Mouse (Mus musculus): Measurements from ENCODE around the gene Parp16. TPM values are rescaled to one million over a fixed set of nuclear protein-coding genes. Genes with fewer than 3 reads are reported as not detected.
A peak's percentile ranks its signal among the peaks of the same experiment; 100 is the strongest.
"Not testable (repeated sequence)": the region's sequence is repeated elsewhere in the genome, so short reads cannot be mapped to it uniquely, and the experiment has no call there.

Gene Parp16
- polyA plus RNA-seq, 1 experiment from 2014 or later, result 8.3 TPM

GRCm38 (mm10) chr9:65261591-65262230 lies 66.6 kb downstream of the Parp16 start:
- 87% methylated on average over 2 of the region's 2 CpGs for WGBS
- Histone ChIP-seq H3K36me3 (ENCODE audit: control insufficient read depth, insufficient read depth, low read length) (no peaks in the 10 kb centered on the region), H3K4me1 (ENCODE audit: control insufficient read depth, insufficient read depth, low read depth, low read length) (no peaks in the 10 kb centered on the region), H3K4me2 (ENCODE audit: low read length) (no peak overlapping the region), H3K27ac (ENCODE audit: low read depth, low read length) (no peak overlapping the region), H3K9me3 (ENCODE audit: control insufficient read depth, low read length) (no peaks in the 10 kb centered on the region), H3K27me3 (replicated peaks; ENCODE audit: control insufficient read depth, insufficient read depth, low read length) (no peaks in the 10 kb centered on the region), H3K9ac (ENCODE audit: low read depth, low read length) (no peak overlapping the region), H3K4me3 (ENCODE audit: low read length) (no peak overlapping the region)
- no peak for ATAC-seq

- no peak for ATAC-seq
- Histone ChIP-seq H3K4me2 (ENCODE audit: low read length) (no peak overlapping the region), H3K9ac (ENCODE audit: low read depth, low read length) (no peak overlapping the region), H3K27me3 (replicated peaks; ENCODE audit: control insufficient read depth, insufficient read depth, low read length) (no peaks in the 10 kb centered on the region), H3K36me3 (ENCODE audit: control insufficient read depth, insufficient read depth, low read length) (no peaks in the 10 kb centered on the region), H3K4me3 (ENCODE audit: low read length) (no peak overlapping the region), H3K27ac (ENCODE audit: low read depth, low read length) (no peak overlapping the region), H3K9me3 (ENCODE audit: control insufficient read depth, low read length) (no peaks in the 10 kb centered on the region), H3K4me1 (ENCODE audit: control insufficient read depth, insufficient read depth, low read depth, low read length) (peaks cover 3% of the 10 kb centered on the region)
- WGBS, result 89% methylated on average over 3 of the region's 3 CpGs
Measured at GRCm38 (mm10) chr9:65262641-65263120, 67.5 kb downstream of the Parp16 start.

GRCm38 (mm10) chr9:65264959-65265358 lies 69.8 kb downstream of the Parp16 start, which contains the start of gene Cilp:
Gene Cilp, plus strand, starts transcription at chr9:65265180.
- Histone ChIP-seq H3K36me3 (ENCODE audit: control insufficient read depth, insufficient read depth, low read length) (no peaks in the 10 kb centered on the region), H3K4me3 (ENCODE audit: low read length) (no peak within 1 kb of the TSS), H3K4me2 (ENCODE audit: low read length) (no peak within 1 kb of the TSS), H3K9ac (ENCODE audit: low read depth, low read length) (no peak within 1 kb of the TSS), H3K9me3 (ENCODE audit: control insufficient read depth, low read length) (no peaks in the 10 kb centered on the region), H3K4me1 (ENCODE audit: control insufficient read depth, insufficient read depth, low read depth, low read length) (peaks cover 10% of the 10 kb centered on the region), H3K27me3 (replicated peaks; ENCODE audit: control insufficient read depth, insufficient read depth, low read length) (no peaks in the 10 kb centered on the region), H3K27ac (ENCODE audit: low read depth, low read length) (no peak within 1 kb of the TSS)
- WGBS, result 48% methylated on average over 5 of the region's 5 CpGs
- ATAC-seq, result no peak

- H3K36me3 ChIP-seq (ENCODE audit: control insufficient read depth, insufficient read depth, low read length), result no peaks in the 10 kb centered on the region
- peaks cover 10% of the 10 kb centered on the region for H3K4me1 ChIP-seq (ENCODE audit: control insufficient read depth, insufficient read depth, low read depth, low read length)
- no peak overlapping the region for H3K4me2 ChIP-seq (ENCODE audit: low read length)
- no peaks in the 10 kb centered on the region for H3K27me3 ChIP-seq (replicated peaks; ENCODE audit: control insufficient read depth, insufficient read depth, low read length)
- WGBS, result 18% methylated on average over 7 of the region's 7 CpGs
- no peaks in the 10 kb centered on the region for H3K9me3 ChIP-seq (ENCODE audit: control insufficient read depth, low read length)
- H3K9ac ChIP-seq (ENCODE audit: low read depth, low read length), result peak overlapping the region; percentile 23; the same call in 1 of the 2 replicates
- H3K4me3 ChIP-seq (ENCODE audit: low read length), result no peak overlapping the region
- H3K27ac ChIP-seq (ENCODE audit: low read depth, low read length), result peak overlapping the region; percentile 78
- peak; percentile 95 for ATAC-seq
Measured at GRCm38 (mm10) chr9:65267742-65268515, 72.8 kb downstream of the Parp16 start.

GRCm38 (mm10) chr9:65273048-65273809 lies 78.1 kb downstream of the Parp16 start:
- H3K4me3 ChIP-seq (ENCODE audit: low read length), result no peak overlapping the region
- no peaks in the 10 kb centered on the region for H3K9me3 ChIP-seq (ENCODE audit: control insufficient read depth, low read length)
- no peak for ATAC-seq
- no peaks in the 10 kb centered on the region for H3K36me3 ChIP-seq (ENCODE audit: control insufficient read depth, insufficient read depth, low read length)
- peaks cover 3% of the 10 kb centered on the region for H3K4me1 ChIP-seq (ENCODE audit: control insufficient read depth, insufficient read depth, low read depth, low read length)
- no peaks in the 10 kb centered on the region for H3K27me3 ChIP-seq (replicated peaks; ENCODE audit: control insufficient read depth, insufficient read depth, low read length)
- no peak overlapping the region for H3K27ac ChIP-seq (ENCODE audit: low read depth, low read length)
- H3K9ac ChIP-seq (ENCODE audit: low read depth, low read length), result no peak overlapping the region
- H3K4me2 ChIP-seq (ENCODE audit: low read length), result no peak overlapping the region
- WGBS, result 86% methylated on average over 13 of the region's 13 CpGs

- Histone ChIP-seq H3K9ac (ENCODE audit: low read depth, low read length) (no peak overlapping the region), H3K4me3 (ENCODE audit: low read length) (no peak overlapping the region), H3K27ac (ENCODE audit: low read depth, low read length) (no peak overlapping the region), H3K9me3 (ENCODE audit: control insufficient read depth, low read length) (no peaks in the 10 kb centered on the region), H3K4me2 (ENCODE audit: low read length) (no peak overlapping the region), H3K27me3 (replicated peaks; ENCODE audit: control insufficient read depth, insufficient read depth, low read length) (no peaks in the 10 kb centered on the region), H3K36me3 (ENCODE audit: control insufficient read depth, insufficient read depth, low read length) (no peaks in the 10 kb centered on the region), H3K4me1 (ENCODE audit: control insufficient read depth, insufficient read depth, low read depth, low read length) (no peaks in the 10 kb centered on the region)
- no peak for ATAC-seq
- WGBS, result 86% methylated on average over 4 of the region's 4 CpGs
Measured at GRCm38 (mm10) chr9:65273873-65274272, 78.7 kb downstream of the Parp16 start.

- not testable (repeated sequence) for H3K27me3 ChIP-seq (replicated peaks; ENCODE audit: control insufficient read depth, insufficient read depth, low read length); H3K9me3 ChIP-seq (ENCODE audit: control insufficient read depth, low read length); H3K27ac ChIP-seq (ENCODE audit: low read depth, low read length); H3K4me3 ChIP-seq (ENCODE audit: low read length); ATAC-seq; H3K9ac ChIP-seq (ENCODE audit: low read depth, low read length); H3K36me3 ChIP-seq (ENCODE audit: control insufficient read depth, insufficient read depth, low read length); H3K4me1 ChIP-seq (ENCODE audit: control insufficient read depth, insufficient read depth, low read depth, low read length); H3K4me2 ChIP-seq (ENCODE audit: low read length)
- WGBS, result 80% methylated on average over 3 of the region's 3 CpGs
Measured at GRCm38 (mm10) chr9:65274851-65275250, 79.7 kb downstream of the Parp16 start.

GRCm38 (mm10) chr9:65275810-65276530 lies 80.8 kb downstream of the Parp16 start:
- H3K27me3 ChIP-seq (replicated peaks; ENCODE audit: control insufficient read depth, insufficient read depth, low read length), result no peaks in the 10 kb centered on the region
- no peak for ATAC-seq
- no peak overlapping the region for H3K27ac ChIP-seq (ENCODE audit: low read depth, low read length)
- H3K36me3 ChIP-seq (ENCODE audit: control insufficient read depth, insufficient read depth, low read length), result no peaks in the 10 kb centered on the region
- H3K4me1 ChIP-seq (ENCODE audit: control insufficient read depth, insufficient read depth, low read depth, low read length), result no peaks in the 10 kb centered on the region
- no peaks in the 10 kb centered on the region for H3K9me3 ChIP-seq (ENCODE audit: control insufficient read depth, low read length)
- no peak overlapping the region for H3K4me3 ChIP-seq (ENCODE audit: low read length)
- 89% methylated on average over 4 of the region's 4 CpGs for WGBS
- no peak overlapping the region for H3K9ac ChIP-seq (ENCODE audit: low read depth, low read length)
- H3K4me2 ChIP-seq (ENCODE audit: low read length), result no peak overlapping the region
